Mouse (Mus musculus) MEL (cell line): ENCODE measurements around the gene Tepp. TPM values are rescaled to one million over a fixed set of nuclear protein-coding genes. Genes with fewer than 3 reads are reported as not detected.

Experiments
- DNase-seq: peaks from one replicate; pipeline ENCODE4 v3.0.0; 2011; ENCODE audit warnings: low read depth, low spot score
- H3K27ac ChIP-seq: 2 replicates; pipeline ENCODE4 v1.5.1; 2012; ENCODE audit warnings: low read depth, mild to moderate bottlenecking, control low read depth, low read length, moderate library complexity; ENCODE audit not compliant: control insufficient read depth
- H3K27me3 ChIP-seq, 2 experiments: fragments of 150-350 bp in 1 of 2; sonication (generic) in 1 of 2; 2 replicates each; pipeline ENCODE4 v1.6.1; 2012; ENCODE audit warnings: low read length in 2 of 2, mild to moderate bottlenecking in 2 of 2, improper control_type of control experiment in 1 of 2, moderate library complexity in 1 of 2; ENCODE audit not compliant: insufficient read depth in 2 of 2, control insufficient read depth in 1 of 2
- H3K36me3 ChIP-seq, 2 experiments: 2 replicates each; pipeline ENCODE4 v1.6.1; 2012 to 2014; ENCODE audit warnings: low read length in 2 of 2, improper control_type of control experiment in 1 of 2, inconsistent platforms in 1 of 2, mild to moderate bottlenecking in 1 of 2; ENCODE audit not compliant: insufficient read depth in 2 of 2, control insufficient read depth in 1 of 2
- H3K4me1 ChIP-seq, 2 experiments: fragments of 150-350 bp in 1 of 2; sonication (generic) in 1 of 2; 2 replicates each; pipeline ENCODE4 v1.6.1; 2012; ENCODE audit warnings: low read length in 2 of 2, improper control_type of control experiment in 1 of 2, mild to moderate bottlenecking in 1 of 2; ENCODE audit not compliant: insufficient read depth in 2 of 2, control insufficient read depth in 1 of 2
- H3K4me3 ChIP-seq, 2 experiments: fragments of 150-350 bp in 1 of 2; sonication (generic) in 1 of 2; 2 replicates each; pipeline ENCODE4 v1.5.1; 2012; ENCODE audit warnings: low read depth in 2 of 2, low read length in 2 of 2, mild to moderate bottlenecking in 2 of 2, moderate library complexity in 2 of 2, control low read depth in 1 of 2, improper control_type of control experiment in 1 of 2; ENCODE audit not compliant: control insufficient read depth in 1 of 2, insufficient read depth in 1 of 2
- H3K79me2 ChIP-seq: 2 replicates; pipeline ENCODE4 v1.6.1; 2012; ENCODE audit warnings: mild to moderate bottlenecking, low read length, moderate library complexity; ENCODE audit not compliant: control insufficient read depth, poor library complexity, insufficient read depth
- H3K9ac ChIP-seq: 2 replicates; pipeline ENCODE4 v1.6.1; 2012; ENCODE audit warnings: low read depth, mild to moderate bottlenecking, control low read depth, low read length, moderate library complexity; ENCODE audit not compliant: control insufficient read depth, poor library complexity, severe bottlenecking
- H3K9me3 ChIP-seq: fragments of 150-350 bp; sonication (generic); replicated peaks from 2 replicates; pipeline ENCODE4 v1.6.1; 2012; ENCODE audit warnings: mild to moderate bottlenecking, low read length, improper control_type of control experiment, moderate library complexity; ENCODE audit not compliant: insufficient read depth
- BHLHE40 ChIP-seq: IDR thresholded peaks from 2 replicates; pipeline ENCODE4 v1.6.1; 2012; ENCODE audit warnings: low read depth, mild to moderate bottlenecking, inconsistent platforms, low read length, improper control_type of control experiment, borderline replicate concordance
- CTCF ChIP-seq, 3 experiments: IDR thresholded peaks in 2 of 3; conservative IDR thresholded peaks in 1 of 3; 2 replicates each; pipeline ENCODE4 v1.5.1; 2011 to 2012; ENCODE audit warnings: low read length in 3 of 3, low read depth in 2 of 3, mild to moderate bottlenecking in 2 of 3, improper control_type of control experiment in 1 of 3, inconsistent platforms in 1 of 3, mixed read lengths in 1 of 3, moderate library complexity in 1 of 3; ENCODE audit not compliant: control insufficient read depth in 1 of 3, insufficient read depth in 1 of 3, poor library complexity in 1 of 3, severe bottlenecking in 1 of 3
- E2F4 ChIP-seq: IDR thresholded peaks from 2 replicates; pipeline ENCODE4 v1.6.1; 2011; ENCODE audit warnings: low read depth, low read length, improper control_type of control experiment, borderline replicate concordance
- ELF1 ChIP-seq: IDR thresholded peaks from 2 replicates; pipeline ENCODE4 v1.6.1; 2014; ENCODE audit warnings: low read depth, mild to moderate bottlenecking, inconsistent platforms, low read length, improper control_type of control experiment, moderate library complexity
- ETS1 ChIP-seq: IDR thresholded peaks from 2 replicates; pipeline ENCODE4 v1.6.1; 2012; ENCODE audit warnings: low read depth, mild to moderate bottlenecking, inconsistent platforms, low read length, improper control_type of control experiment, moderate library complexity
- GABPA ChIP-seq: IDR thresholded peaks from 2 replicates; pipeline ENCODE4 v1.6.1; 2012; ENCODE audit warnings: low read depth, mild to moderate bottlenecking, inconsistent platforms, low read length, improper control_type of control experiment, moderate library complexity
- GATA1 ChIP-seq: IDR thresholded peaks from 2 replicates; pipeline ENCODE4 v1.6.1; 2011; ENCODE audit warnings: low read depth, low read length, improper control_type of control experiment
- HCFC1 ChIP-seq: IDR thresholded peaks from 2 replicates; pipeline ENCODE4 v1.6.1; 2012; ENCODE audit warnings: low read depth, mild to moderate bottlenecking, inconsistent platforms, low read length, improper control_type of control experiment, moderate library complexity
- JUND ChIP-seq: IDR thresholded peaks from 2 replicates; pipeline ENCODE4 v1.6.1; 2011; ENCODE audit warnings: low read depth, mild to moderate bottlenecking, improper control_type of control experiment, low read length
- MAFK ChIP-seq: IDR thresholded peaks from 2 replicates; pipeline ENCODE4 v1.6.1; 2011; ENCODE audit warnings: low read depth, mild to moderate bottlenecking, low read length, improper control_type of control experiment, borderline replicate concordance
- MEF2A ChIP-seq: IDR thresholded peaks from 2 replicates; pipeline ENCODE4 v1.6.1; 2014; ENCODE audit warnings: low read depth, mild to moderate bottlenecking, inconsistent platforms, low read length, improper control_type of control experiment; ENCODE audit not compliant: poor library complexity, insufficient replicate concordance, severe bottlenecking; ENCODE audit errors: extremely low read depth
- MXI1 ChIP-seq: IDR thresholded peaks from 2 replicates; pipeline ENCODE4 v1.6.1; 2011; ENCODE audit warnings: mild to moderate bottlenecking, low read depth, low read length, improper control_type of control experiment
- MYC ChIP-seq: IDR thresholded peaks from 2 replicates; pipeline ENCODE4 v1.6.1; 2011; ENCODE audit warnings: low read depth, mild to moderate bottlenecking, low read length, improper control_type of control experiment, moderate library complexity
- NELFE ChIP-seq: IDR thresholded peaks from 2 replicates; pipeline ENCODE4 v1.6.1; 2011; ENCODE audit warnings: low read depth, low read length, improper control_type of control experiment
- NRF1 ChIP-seq: IDR thresholded peaks from 2 replicates; pipeline ENCODE4 v1.6.1; 2014; ENCODE audit warnings: low read depth, mild to moderate bottlenecking, inconsistent platforms, low read length, improper control_type of control experiment, moderate library complexity; ENCODE audit not compliant: poor library complexity, insufficient read depth, severe bottlenecking
- POLR2A ChIP-seq, 2 experiments: IDR thresholded peaks; 2 replicates each; pipeline ENCODE4 v1.6.1; 2011 to 2012; ENCODE audit warnings: low read length in 2 of 2, mild to moderate bottlenecking in 2 of 2, control low read depth in 1 of 2, improper control_type of control experiment in 1 of 2, low read depth in 1 of 2, moderate library complexity in 1 of 2; ENCODE audit not compliant: control insufficient read depth in 1 of 2, insufficient read depth in 1 of 2, poor library complexity in 1 of 2
- POLR2AphosphoS2 ChIP-seq: IDR thresholded peaks from 2 replicates; pipeline ENCODE4 v1.6.1; 2011; ENCODE audit warnings: low read length, improper control_type of control experiment
- RCOR1 ChIP-seq: IDR thresholded peaks from 2 replicates; pipeline ENCODE4 v1.6.1; 2012; ENCODE audit warnings: low read depth, mild to moderate bottlenecking, inconsistent platforms, low read length, improper control_type of control experiment
- SIN3A ChIP-seq: IDR thresholded peaks from 2 replicates; pipeline ENCODE4 v1.6.1; 2012; ENCODE audit warnings: low read length, improper control_type of control experiment, inconsistent platforms
- SMC3 ChIP-seq: IDR thresholded peaks from 2 replicates; pipeline ENCODE4 v1.6.1; 2011; ENCODE audit warnings: low read depth, low read length, improper control_type of control experiment
- TAL1 ChIP-seq: IDR thresholded peaks from 2 replicates; pipeline ENCODE4 v1.6.1; 2012; ENCODE audit warnings: mild to moderate bottlenecking, inconsistent platforms, low read length, moderate library complexity, mixed read lengths
- TBP ChIP-seq: IDR thresholded peaks from 2 replicates; pipeline ENCODE4 v1.8.0; 2011; ENCODE audit warnings: low read depth, low read length, improper control_type of control experiment
- UBTF ChIP-seq: IDR thresholded peaks from 2 replicates; pipeline ENCODE4 v1.6.1; 2012; ENCODE audit warnings: low read depth, mild to moderate bottlenecking, inconsistent platforms, low read length, improper control_type of control experiment, moderate library complexity, borderline replicate concordance; ENCODE audit not compliant: insufficient read depth
- USF1 ChIP-seq: IDR thresholded peaks from 2 replicates; pipeline ENCODE4 v1.6.1; 2014; ENCODE audit warnings: low read depth, mild to moderate bottlenecking, inconsistent platforms, low read length, improper control_type of control experiment, moderate library complexity
- USF2 ChIP-seq, 2 experiments: IDR thresholded peaks; 2 replicates each; pipeline ENCODE4 v1.6.1; 2011 to 2012; ENCODE audit warnings: improper control_type of control experiment in 2 of 2, low read length in 2 of 2, borderline replicate concordance in 1 of 2, inconsistent platforms in 1 of 2, low read depth in 1 of 2, mild to moderate bottlenecking in 1 of 2; ENCODE audit not compliant: insufficient read depth in 1 of 2
- ZC3H11A ChIP-seq: IDR thresholded peaks from 2 replicates; pipeline ENCODE4 v1.6.1; 2012; ENCODE audit warnings: low read depth, mild to moderate bottlenecking, inconsistent platforms, low read length, improper control_type of control experiment
- ZMIZ1 ChIP-seq: IDR thresholded peaks from 2 replicates; pipeline ENCODE4 v1.6.1; 2012; ENCODE audit warnings: low read depth, mild to moderate bottlenecking, inconsistent platforms, low read length, improper control_type of control experiment, moderate library complexity
- ZNF384 ChIP-seq: IDR thresholded peaks from 2 replicates; pipeline ENCODE4 v1.6.1; 2012; ENCODE audit warnings: low read depth, mild to moderate bottlenecking, inconsistent platforms, low read length, improper control_type of control experiment
- polyA plus RNA-seq, 2 experiments: library from polyadenylated mRNA; stranded (reverse) in 1 of 2; unstranded in 1 of 2; fragments of >175 nt in 1 of 2; fragments of >200 nt in 1 of 2; gene quantifications; 2 replicates each; pipeline versions ENCODE4 v1.2.1 to v1.2.4; 2012; ENCODE audit warnings: low replicate concordance in 2 of 2, low read depth in 1 of 2; ENCODE audit not compliant: insufficient read length in 2 of 2, insufficient read depth in 1 of 2, missing spikeins in 1 of 2
- total RNA-seq: library from RNA; depleted of rRNA; stranded (reverse); fragments of 300-350 nt; gene quantifications from 2 replicates; pipeline ENCODE4 v1.2.3, GENCODE M21; 2012; rRNA removed

Tepp gene
- total RNA-seq (not detected in 2 replicates), polyA plus RNA-seq (not detected)

GRCm38 (mm10) chr8:95310342-95310970 lies at the start of gene Tepp:
TSS of gene Tepp (plus strand) at chr8:95310566.
- Histone ChIP-seq H3K9me3 (no peaks in the 10 kb centered on the region), H3K36me3 (no peaks in the 10 kb centered on the region), H3K4me3 (no peak within 1 kb of the TSS), H3K4me1 (no peaks in the 10 kb centered on the region), H3K27me3 (peaks cover 4 to 11% of the 10 kb centered on the region in 2 experiments; a peak in 2 of 4 replicates), H3K9ac (no peak within 1 kb of the TSS), H3K79me2 (no peaks in the 10 kb centered on the region), H3K27ac (no peak within 1 kb of the TSS)
- DNase-seq: no peak
- TF ChIP-seq MYC (no peak), USF2 (IDR thresholded peaks at IDR 0.05; ENCODE audit: borderline replicate concordance in 1 of 2, insufficient read depth in 1 of 2, low read depth in 1 of 2, low read length in 2 of 2) (no peak), NRF1 (no peak), CTCF (IDR thresholded peaks at IDR 0.05 in 2 of 3, conservative IDR thresholded peaks at IDR 0.05 in 1 of 3; ENCODE audit: control insufficient read depth in 1 of 3, insufficient read depth in 1 of 3, low read depth in 2 of 3, low read length in 3 of 3, poor library complexity in 1 of 3, severe bottlenecking in 1 of 3) (no peak), POLR2A (IDR thresholded peaks at IDR 0.05; ENCODE audit: control insufficient read depth in 1 of 2, insufficient read depth in 1 of 2, low read depth in 1 of 2, low read length in 2 of 2, poor library complexity in 1 of 2) (no peak), USF1 (no peak), NELFE (no peak), ZC3H11A (no peak), MXI1 (no peak), HCFC1 (no peak), MAFK (no peak), MEF2A (no peak), SIN3A (no peak), UBTF (no peak), POLR2AphosphoS2 (no peak), ZNF384 (no peak), TBP (no peak), TAL1 (no peak), GABPA (no peak)

- TF ChIP-seq GATA1 (no peak), JUND (no peak), SIN3A (no peak), RCOR1 (no peak), MYC (no peak), CTCF (IDR thresholded peaks at IDR 0.05 in 2 of 3, conservative IDR thresholded peaks at IDR 0.05 in 1 of 3; ENCODE audit: control insufficient read depth in 1 of 3, insufficient read depth in 1 of 3, low read depth in 2 of 3, low read length in 3 of 3, poor library complexity in 1 of 3, severe bottlenecking in 1 of 3) (no peak), NELFE (no peak), ZNF384 (no peak), ETS1 (no peak), NRF1 (no peak), UBTF (no peak), SMC3 (no peak), USF1 (no peak), MEF2A (no peak), E2F4 (no peak), ELF1 (no peak), ZMIZ1 (no peak), USF2 (IDR thresholded peaks at IDR 0.05; ENCODE audit: borderline replicate concordance in 1 of 2, insufficient read depth in 1 of 2, low read depth in 1 of 2, low read length in 2 of 2) (no peak), BHLHE40 (no peak)
- no peak overlapping the region for H3K4me3 ChIP-seq
- no peaks in the 10 kb centered on the region for H3K79me2 ChIP-seq
- H3K4me1 ChIP-seq: no peaks in the 10 kb centered on the region
- H3K27ac ChIP-seq: no peak overlapping the region
- H3K36me3 ChIP-seq: no peaks in the 10 kb centered on the region
- DNase-seq: no peak
- H3K9me3 ChIP-seq: no peaks in the 10 kb centered on the region
- H3K27me3 ChIP-seq: no peaks in the 10 kb centered on the region; a peak in 2 of 4 replicates
- H3K9ac ChIP-seq: no peak overlapping the region
Observed at GRCm38 (mm10) chr8:95262181-95262580, 48.2 kb upstream of the Tepp start.
